Mouse (Mus musculus): Measurements from ENCODE around the gene Tspan9. TPM values are rescaled to one million over a fixed set of nuclear protein-coding genes. Genes with fewer than 3 reads are reported as not detected.

Tspan9 gene
- polyA plus RNA-seq, 1 experiment from 2014 or later: 44.1 TPM

DNA sequence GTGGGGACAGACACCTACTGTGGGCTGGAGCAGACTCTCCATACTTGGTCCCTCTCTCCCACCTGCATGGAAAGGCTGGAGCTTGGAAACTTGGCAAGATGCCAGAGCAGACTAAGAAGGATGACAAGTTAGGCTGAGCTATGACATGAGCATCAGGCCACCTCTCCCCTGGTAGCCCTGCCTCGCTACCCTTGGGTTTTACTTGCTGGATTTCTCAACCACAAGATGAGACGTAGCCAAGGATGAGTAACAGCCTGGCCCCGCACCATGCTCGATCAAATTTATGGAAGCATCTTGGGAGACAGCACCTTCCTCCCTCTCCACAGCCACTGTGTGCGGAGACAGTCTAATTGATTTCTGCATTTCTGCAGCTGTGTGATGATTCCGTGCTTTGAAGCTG, 28.3 kb downstream of the Tspan9 start:
- Histone ChIP-seq H3K4me3 (ENCODE audit: low read depth, low read length) (no peak overlapping the region), H3K27ac (ENCODE audit: low read depth, low read length) (no peak overlapping the region), H3K9me3 (ENCODE audit: control insufficient read depth, low read length) (no peaks in the 10 kb centered on the region), H3K27me3 (ENCODE audit: control insufficient read depth, insufficient read depth, low read length) (no peaks in the 10 kb centered on the region), H3K4me2 (no peak overlapping the region), H3K9ac (ENCODE audit: low read length) (no peak overlapping the region), H3K4me1 (ENCODE audit: control insufficient read depth, insufficient read depth, low read length) (peaks cover 15% of the 10 kb centered on the region), H3K36me3 (ENCODE audit: control insufficient read depth, insufficient read depth, low read length) (no peaks in the 10 kb centered on the region)
- DNase-seq (ENCODE audit: low spot score, missing footprints): no peak
- ATAC-seq (ENCODE audit: low FRiP score): no peak
- 91% methylated on average over 6 of the region's 6 CpGs for WGBS

DNA sequence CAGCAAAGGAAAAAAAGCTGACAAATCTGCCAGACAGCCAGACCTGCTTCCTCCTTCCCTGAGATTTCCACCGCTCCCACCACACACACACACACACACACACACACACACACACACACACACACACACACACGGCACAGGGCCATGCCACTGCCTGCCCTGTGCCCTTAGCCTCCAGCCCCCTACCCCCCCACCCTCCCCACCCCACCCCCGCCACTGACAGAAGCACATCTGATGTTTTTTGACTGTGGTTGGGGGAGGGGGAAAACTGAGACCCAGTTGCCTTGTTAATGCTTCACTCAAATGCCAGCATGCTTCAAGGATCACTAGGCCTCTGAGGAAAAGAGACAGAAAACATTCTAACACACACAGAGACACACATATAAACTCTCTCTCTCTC, 30.8 kb downstream of the Tspan9 start:
- Histone ChIP-seq H3K36me3 (ENCODE audit: control insufficient read depth, insufficient read depth, low read length) (no peaks in the 10 kb centered on the region), H3K27me3 (ENCODE audit: control insufficient read depth, insufficient read depth, low read length) (no peaks in the 10 kb centered on the region), H3K4me2 (no peak overlapping the region), H3K9me3 (ENCODE audit: control insufficient read depth, low read length) (no peaks in the 10 kb centered on the region), H3K4me3 (ENCODE audit: low read depth, low read length) (no peak overlapping the region), H3K27ac (ENCODE audit: low read depth, low read length) (peak overlapping the region; percentile 14; the same call in 1 of the 2 replicates), H3K4me1 (ENCODE audit: control insufficient read depth, insufficient read depth, low read length) (peaks cover 15% of the 10 kb centered on the region), H3K9ac (ENCODE audit: low read length) (no peak overlapping the region)
- ATAC-seq (ENCODE audit: low FRiP score): peak; percentile 33; the same call in 1 of the 2 replicates
- WGBS: 0% methylated on average over 2 of the region's 3 CpGs
- no peak for DNase-seq (ENCODE audit: low spot score, missing footprints)

DNA sequence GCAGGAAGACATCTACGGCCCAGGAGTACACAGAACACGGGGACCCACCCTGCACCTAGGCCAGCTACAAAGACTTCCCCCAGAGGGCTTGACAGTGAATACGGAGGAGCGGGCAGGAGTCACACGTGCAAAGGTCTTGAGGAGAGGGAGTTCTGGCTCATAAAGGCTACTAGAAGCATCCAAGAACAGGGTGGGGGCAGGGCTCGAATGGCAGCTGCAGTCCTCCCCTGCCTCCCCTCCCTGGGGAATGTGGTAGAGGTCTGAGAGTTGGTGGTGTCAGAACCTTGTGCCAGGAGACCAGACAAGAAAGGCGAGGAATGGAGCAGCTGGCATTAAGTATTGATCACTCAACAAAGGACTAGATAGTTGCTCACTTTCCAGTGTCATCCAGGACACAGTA, 31.6 kb downstream of the Tspan9 start:
- Histone ChIP-seq H3K9ac (ENCODE audit: low read length) (peak overlapping the region; percentile 7; the same call in 1 of the 2 replicates), H3K36me3 (ENCODE audit: control insufficient read depth, insufficient read depth, low read length) (no peaks in the 10 kb centered on the region), H3K27ac (ENCODE audit: low read depth, low read length) (no peak overlapping the region), H3K4me2 (no peak overlapping the region), H3K27me3 (ENCODE audit: control insufficient read depth, insufficient read depth, low read length) (no peaks in the 10 kb centered on the region), H3K4me3 (ENCODE audit: low read depth, low read length) (no peak overlapping the region), H3K4me1 (ENCODE audit: control insufficient read depth, insufficient read depth, low read length) (peaks cover 15% of the 10 kb centered on the region), H3K9me3 (ENCODE audit: control insufficient read depth, low read length) (no peaks in the 10 kb centered on the region)
- DNase-seq (ENCODE audit: low spot score, missing footprints) (no peak), ATAC-seq (ENCODE audit: low FRiP score) (no peak)
- 66% methylated on average over 7 of the region's 7 CpGs for WGBS

DNA sequence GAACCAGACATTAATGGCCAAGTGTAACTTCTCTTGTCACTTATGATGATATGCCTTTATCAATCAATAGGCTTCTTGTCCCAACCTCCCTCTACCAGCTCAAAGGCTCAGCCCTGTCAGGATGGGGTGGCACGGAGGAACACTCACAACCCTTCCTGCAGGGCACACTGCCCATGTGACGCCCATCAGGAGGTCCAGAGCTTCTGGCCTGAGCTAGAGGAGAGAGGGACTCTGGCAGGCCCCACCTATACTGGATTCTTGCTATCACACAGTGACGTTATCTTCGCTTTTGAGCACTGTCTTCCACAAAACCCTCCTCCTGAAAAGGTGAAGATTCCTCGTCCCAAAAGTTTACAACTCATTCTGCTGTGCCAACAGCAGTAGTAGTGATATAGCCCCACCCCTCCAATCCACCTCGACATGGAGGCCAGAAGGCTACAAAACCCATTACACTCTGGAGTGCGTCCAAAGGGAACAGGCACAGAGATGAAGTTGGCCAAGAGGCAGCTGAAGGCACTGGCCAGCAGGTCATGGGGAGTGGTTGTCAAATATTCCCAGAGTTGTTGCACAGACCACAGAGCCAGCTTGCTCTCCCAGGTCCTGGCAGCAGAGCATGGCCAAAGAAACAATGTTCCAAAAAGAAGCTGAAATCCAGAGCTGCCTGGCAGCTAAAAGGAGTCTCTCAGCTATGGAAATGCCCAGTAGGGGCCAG, 34.9 kb downstream of the Tspan9 start:
- ATAC-seq (ENCODE audit: low FRiP score) (no peak), DNase-seq (ENCODE audit: low spot score, missing footprints) (no peak)
- Histone ChIP-seq H3K27me3 (ENCODE audit: control insufficient read depth, insufficient read depth, low read length) (no peaks in the 10 kb centered on the region), H3K27ac (ENCODE audit: low read depth, low read length) (no peak overlapping the region), H3K4me3 (ENCODE audit: low read depth, low read length) (no peak overlapping the region), H3K9ac (ENCODE audit: low read length) (no peak overlapping the region), H3K4me2 (no peak overlapping the region), H3K9me3 (ENCODE audit: control insufficient read depth, low read length) (no peaks in the 10 kb centered on the region), H3K4me1 (ENCODE audit: control insufficient read depth, insufficient read depth, low read length) (peaks cover 15% of the 10 kb centered on the region), H3K36me3 (ENCODE audit: control insufficient read depth, insufficient read depth, low read length) (no peaks in the 10 kb centered on the region)
- 87% methylated on average over 7 of the region's 7 CpGs for WGBS

DNA sequence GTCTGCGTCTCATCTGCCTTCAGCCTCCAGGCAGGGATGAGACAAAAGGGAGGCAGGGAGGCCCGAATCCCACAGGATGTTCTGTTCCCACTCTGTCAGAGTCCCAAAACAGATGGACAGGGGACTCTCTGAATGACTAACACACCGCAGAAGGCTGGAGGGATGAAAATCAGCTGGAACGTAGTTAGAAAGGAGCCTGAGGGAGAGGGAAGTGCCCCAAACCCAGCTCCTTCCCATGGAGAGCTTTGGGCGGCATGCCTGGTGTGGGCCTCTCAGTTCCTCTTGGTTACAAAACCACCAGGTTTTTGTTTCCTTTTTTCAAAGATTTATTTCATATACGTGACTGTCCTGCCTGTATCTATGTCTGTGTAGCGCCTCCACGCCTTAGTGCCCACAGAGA, 35.7 kb downstream of the Tspan9 start:
- Histone ChIP-seq H3K27ac (ENCODE audit: low read depth, low read length) (no peak overlapping the region), H3K4me1 (ENCODE audit: control insufficient read depth, insufficient read depth, low read length) (peaks cover 10% of the 10 kb centered on the region), H3K27me3 (ENCODE audit: control insufficient read depth, insufficient read depth, low read length) (no peaks in the 10 kb centered on the region), H3K9ac (ENCODE audit: low read length) (no peak overlapping the region), H3K36me3 (ENCODE audit: control insufficient read depth, insufficient read depth, low read length) (no peaks in the 10 kb centered on the region), H3K4me2 (no peak overlapping the region), H3K9me3 (ENCODE audit: control insufficient read depth, low read length) (no peaks in the 10 kb centered on the region), H3K4me3 (ENCODE audit: low read depth, low read length) (no peak overlapping the region)
- WGBS: 75% methylated on average over 8 of the region's 8 CpGs
- DNase-seq (ENCODE audit: low spot score, missing footprints): no peak
- ATAC-seq (ENCODE audit: low FRiP score): no peak

DNA sequence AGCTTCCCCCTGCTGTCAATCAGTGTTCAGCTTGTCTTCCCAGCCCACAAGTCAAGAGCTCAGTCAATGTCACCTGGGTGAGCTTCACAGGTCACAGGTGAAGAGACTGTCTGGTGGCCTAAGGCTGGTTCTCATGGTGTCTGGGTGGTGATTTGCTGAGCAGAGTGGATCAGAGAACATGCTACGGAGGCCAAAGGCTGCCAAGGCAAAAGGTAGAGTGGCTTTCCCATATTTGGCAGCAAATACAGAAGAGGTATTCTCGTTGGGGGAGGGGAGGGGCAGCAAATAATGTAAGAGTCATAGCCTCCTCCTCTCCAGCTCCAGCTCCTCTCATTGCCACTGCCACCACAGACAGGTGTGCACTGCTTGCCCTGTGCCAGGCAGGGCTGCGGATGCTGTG, 37.2 kb downstream of the Tspan9 start:
- no peak overlapping the region for H3K9ac ChIP-seq (ENCODE audit: low read length)
- no peaks in the 10 kb centered on the region for H3K36me3 ChIP-seq (ENCODE audit: control insufficient read depth, insufficient read depth, low read length)
- H3K4me1 ChIP-seq (ENCODE audit: control insufficient read depth, insufficient read depth, low read length): no peaks in the 10 kb centered on the region
- H3K27ac ChIP-seq (ENCODE audit: low read depth, low read length): no peak overlapping the region
- ATAC-seq (ENCODE audit: low FRiP score) (no peak), DNase-seq (ENCODE audit: low spot score, missing footprints) (no peak)
- H3K27me3 ChIP-seq (ENCODE audit: control insufficient read depth, insufficient read depth, low read length): no peaks in the 10 kb centered on the region
- WGBS: 85% methylated on average over 3 of the region's 3 CpGs
- no peak overlapping the region for H3K4me3 ChIP-seq (ENCODE audit: low read depth, low read length)
- H3K4me2 ChIP-seq: no peak overlapping the region
- H3K9me3 ChIP-seq (ENCODE audit: control insufficient read depth, low read length): no peaks in the 10 kb centered on the region

DNA sequence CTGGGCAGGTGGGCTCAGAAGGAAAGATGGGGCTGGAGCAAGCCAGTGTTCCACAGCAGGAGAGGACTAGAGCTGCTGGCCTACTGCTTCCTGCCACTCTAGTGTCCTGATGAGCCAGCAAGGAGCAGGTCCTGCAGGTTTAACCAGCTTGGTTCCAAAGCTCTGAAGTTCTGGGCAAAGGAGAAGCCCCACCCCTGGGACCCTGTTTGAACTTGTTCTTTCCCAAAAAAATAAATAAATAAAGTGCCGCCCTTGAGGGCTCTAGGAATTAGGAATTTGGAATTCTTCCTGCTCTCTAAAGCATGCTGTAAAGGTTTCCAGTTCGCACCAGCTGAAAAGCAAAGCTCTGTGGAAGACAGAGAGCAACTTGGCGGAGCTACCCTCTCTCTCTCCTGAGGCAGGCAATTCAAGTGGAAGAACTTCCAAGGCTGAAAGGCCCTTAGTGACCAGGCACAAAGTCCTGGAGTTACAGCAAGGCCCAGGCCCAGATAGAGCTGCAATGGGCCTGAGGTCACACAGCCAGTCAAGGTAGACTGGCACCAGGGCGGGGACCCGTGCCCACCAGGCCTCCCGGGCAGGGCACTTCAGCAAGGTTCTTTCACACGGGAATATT, 38.6 kb downstream of the Tspan9 start:
- Histone ChIP-seq H3K36me3 (ENCODE audit: control insufficient read depth, insufficient read depth, low read length) (no peaks in the 10 kb centered on the region), H3K27ac (ENCODE audit: low read depth, low read length) (no peak overlapping the region), H3K27me3 (ENCODE audit: control insufficient read depth, insufficient read depth, low read length) (no peaks in the 10 kb centered on the region), H3K4me2 (no peak overlapping the region), H3K4me1 (ENCODE audit: control insufficient read depth, insufficient read depth, low read length) (no peaks in the 10 kb centered on the region), H3K9me3 (ENCODE audit: control insufficient read depth, low read length) (no peaks in the 10 kb centered on the region), H3K9ac (ENCODE audit: low read length) (no peak overlapping the region), H3K4me3 (ENCODE audit: low read depth, low read length) (no peak overlapping the region)
- ATAC-seq (ENCODE audit: low FRiP score) (no peak), DNase-seq (ENCODE audit: low spot score, missing footprints) (no peak)
- WGBS: 76% methylated on average over 7 of the region's 7 CpGs

DNA sequence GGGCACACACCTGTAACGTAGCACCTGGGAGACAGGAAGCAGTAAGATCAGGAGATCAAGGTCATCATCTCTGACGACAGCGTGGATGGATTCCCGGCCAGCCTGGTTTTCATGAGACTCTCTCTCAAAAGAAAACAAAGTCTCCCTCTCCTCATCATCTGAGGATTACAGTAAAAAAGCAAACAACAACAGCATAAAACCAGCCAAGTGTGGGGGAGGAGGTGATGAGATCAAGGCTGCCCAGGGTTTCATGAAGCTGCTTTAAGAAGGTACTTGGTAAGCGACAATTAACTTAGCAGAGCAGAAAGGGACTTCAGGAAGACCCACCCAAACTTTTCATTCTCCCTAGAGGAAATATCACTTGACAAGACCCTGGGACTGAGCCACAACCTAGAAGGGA, 39.5 kb downstream of the Tspan9 start:
- Histone ChIP-seq H3K4me2 (no peak overlapping the region), H3K4me3 (ENCODE audit: low read depth, low read length) (no peak overlapping the region), H3K9ac (ENCODE audit: low read length) (no peak overlapping the region), H3K9me3 (ENCODE audit: control insufficient read depth, low read length) (no peaks in the 10 kb centered on the region), H3K27me3 (ENCODE audit: control insufficient read depth, insufficient read depth, low read length) (no peaks in the 10 kb centered on the region), H3K36me3 (ENCODE audit: control insufficient read depth, insufficient read depth, low read length) (no peaks in the 10 kb centered on the region), H3K4me1 (ENCODE audit: control insufficient read depth, insufficient read depth, low read length) (no peaks in the 10 kb centered on the region), H3K27ac (ENCODE audit: low read depth, low read length) (no peak overlapping the region)
- no peak for ATAC-seq (ENCODE audit: low FRiP score)
- 94% methylated on average over 5 of the region's 5 CpGs for WGBS
- DNase-seq (ENCODE audit: low spot score, missing footprints): no peak

DNA sequence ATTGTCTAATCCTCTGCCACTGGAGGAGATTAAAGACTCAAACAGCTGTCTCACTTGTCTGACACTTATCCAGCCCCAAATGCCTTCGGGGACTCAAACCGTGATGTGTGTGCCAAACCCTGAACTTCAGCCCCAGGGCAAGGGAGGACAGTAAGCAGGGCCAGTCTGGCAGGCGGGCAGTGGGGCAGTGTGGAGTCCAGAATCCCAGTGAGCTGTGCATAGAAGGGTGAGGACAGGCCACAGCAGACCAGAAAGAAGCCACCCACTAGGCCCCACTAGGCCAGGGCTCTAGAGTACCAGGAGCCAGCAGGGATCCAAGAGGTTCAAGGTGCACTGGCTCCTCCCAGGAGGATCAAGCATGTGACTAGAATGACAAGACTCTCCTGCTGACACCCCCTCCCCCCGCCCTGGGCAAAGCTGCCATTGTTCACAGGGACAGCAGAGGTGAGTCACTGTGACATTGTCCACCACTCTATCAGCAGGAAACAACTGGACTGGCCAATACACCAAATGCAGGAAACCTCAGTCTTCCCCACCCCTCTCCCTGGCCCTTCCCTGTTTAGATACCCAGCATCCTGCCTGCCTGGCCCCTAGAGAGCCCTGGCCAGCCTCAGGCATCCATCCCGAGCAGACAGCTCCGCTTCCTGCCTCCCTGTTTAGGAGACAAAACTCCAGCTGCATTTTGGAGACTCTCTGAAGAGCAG, 40.9 kb downstream of the Tspan9 start:
- no peaks in the 10 kb centered on the region for H3K4me1 ChIP-seq (ENCODE audit: control insufficient read depth, insufficient read depth, low read length)
- DNase-seq (ENCODE audit: low spot score, missing footprints) (no peak), ATAC-seq (ENCODE audit: low FRiP score) (peak; percentile 63)
- no peaks in the 10 kb centered on the region for H3K9me3 ChIP-seq (ENCODE audit: control insufficient read depth, low read length)
- WGBS: 45% methylated on average over 6 of the region's 6 CpGs
- H3K36me3 ChIP-seq (ENCODE audit: control insufficient read depth, insufficient read depth, low read length): no peaks in the 10 kb centered on the region
- no peak overlapping the region for H3K9ac ChIP-seq (ENCODE audit: low read length)
- no peaks in the 10 kb centered on the region for H3K27me3 ChIP-seq (ENCODE audit: control insufficient read depth, insufficient read depth, low read length)
- H3K4me2 ChIP-seq: no peak overlapping the region
- no peak overlapping the region for H3K27ac ChIP-seq (ENCODE audit: low read depth, low read length)
- H3K4me3 ChIP-seq (ENCODE audit: low read depth, low read length): no peak overlapping the region

All from midbrain, embryonic 11.5 days (tissue).